Mouse (Mus musculus): ENCODE measurements around the gene Fbxo41. TPM values are rescaled to one million over a fixed set of nuclear protein-coding genes. Genes with fewer than 3 reads are reported as not detected.
A peak's percentile ranks its signal among the peaks of the same experiment; 100 is the strongest.

Fbxo41 gene
- not detected for total RNA-seq (2021)
- long read RNA-seq, experiment 1: 0 reads
- long read RNA-seq, experiment 2: 0 reads

DNA sequence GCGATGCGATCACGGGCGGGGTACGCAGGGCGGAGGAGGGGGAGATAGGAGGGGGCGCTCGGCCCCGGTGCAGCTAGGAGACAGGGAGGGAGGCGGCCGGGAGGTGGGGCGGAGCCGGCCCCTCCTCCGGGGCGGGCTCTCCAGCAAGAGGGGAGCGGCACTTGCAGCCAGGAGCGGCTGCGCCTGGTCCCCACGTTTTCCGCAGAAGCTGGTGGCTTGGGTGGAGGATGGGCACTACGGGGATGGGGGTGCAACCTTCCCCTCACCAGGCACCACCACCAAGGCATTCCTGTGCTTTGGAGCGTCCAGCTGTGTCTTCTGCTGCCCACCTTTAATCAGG, at the start of gene Fbxo41:
Fbxo41 (minus strand) TSS at position 84 of the 340 bp plus-strand sequence.
- no peak for DNase-seq (ENCODE audit: low spot score)

DNA sequence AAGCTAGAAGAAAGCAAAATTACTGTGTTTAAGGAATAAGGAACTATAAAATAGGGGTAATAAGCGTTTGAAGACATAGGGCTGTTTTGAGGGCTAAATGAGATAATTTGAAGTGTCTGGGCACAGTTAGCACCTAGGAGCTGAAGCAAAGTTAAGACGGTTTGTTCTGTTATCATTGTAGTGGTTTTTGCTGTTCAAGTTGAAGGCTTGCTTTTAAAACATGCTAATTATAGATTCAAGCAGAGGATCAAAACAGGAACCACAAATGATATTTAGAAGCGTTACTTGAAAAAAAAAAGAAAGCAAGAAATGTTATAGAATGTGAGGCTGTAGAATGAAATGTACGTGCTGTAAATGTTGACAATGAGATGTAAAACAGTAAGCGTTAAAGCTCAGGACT, 44.8 kb upstream of the Fbxo41 start:
- no peak for DNase-seq (ENCODE audit: low spot score)

DNA sequence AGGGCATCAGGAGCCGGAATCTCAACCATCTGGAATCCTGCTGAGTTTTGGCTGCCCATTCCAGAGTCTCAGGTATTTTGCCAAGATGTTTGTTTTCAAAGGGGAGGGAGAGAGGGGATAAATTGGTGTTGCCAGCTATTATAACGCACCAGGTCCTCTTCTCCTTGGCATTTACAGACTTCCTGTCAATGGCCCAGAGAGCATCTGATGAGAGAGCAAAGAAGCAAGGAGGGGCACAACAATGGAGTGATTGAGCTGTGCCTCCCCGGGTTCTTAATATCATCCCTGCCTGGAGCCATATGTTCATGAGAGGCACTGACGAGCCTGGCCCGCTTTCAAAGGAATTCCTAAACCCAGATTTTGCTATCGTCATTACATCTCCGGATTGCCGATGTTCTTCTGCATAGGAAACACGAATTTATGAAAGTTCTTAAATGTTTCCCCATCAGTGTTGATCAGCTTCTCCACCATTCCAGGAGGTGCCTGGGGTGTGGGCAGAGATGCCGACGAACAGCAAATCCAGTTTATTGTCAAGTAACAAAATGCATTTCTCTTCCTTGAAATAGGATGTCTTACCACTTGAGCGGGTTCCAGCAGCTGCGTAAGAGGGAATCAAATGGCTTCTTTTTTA, 41.6 kb upstream of the Fbxo41 start:
- DNase-seq (ENCODE audit: low spot score): no peak

DNA sequence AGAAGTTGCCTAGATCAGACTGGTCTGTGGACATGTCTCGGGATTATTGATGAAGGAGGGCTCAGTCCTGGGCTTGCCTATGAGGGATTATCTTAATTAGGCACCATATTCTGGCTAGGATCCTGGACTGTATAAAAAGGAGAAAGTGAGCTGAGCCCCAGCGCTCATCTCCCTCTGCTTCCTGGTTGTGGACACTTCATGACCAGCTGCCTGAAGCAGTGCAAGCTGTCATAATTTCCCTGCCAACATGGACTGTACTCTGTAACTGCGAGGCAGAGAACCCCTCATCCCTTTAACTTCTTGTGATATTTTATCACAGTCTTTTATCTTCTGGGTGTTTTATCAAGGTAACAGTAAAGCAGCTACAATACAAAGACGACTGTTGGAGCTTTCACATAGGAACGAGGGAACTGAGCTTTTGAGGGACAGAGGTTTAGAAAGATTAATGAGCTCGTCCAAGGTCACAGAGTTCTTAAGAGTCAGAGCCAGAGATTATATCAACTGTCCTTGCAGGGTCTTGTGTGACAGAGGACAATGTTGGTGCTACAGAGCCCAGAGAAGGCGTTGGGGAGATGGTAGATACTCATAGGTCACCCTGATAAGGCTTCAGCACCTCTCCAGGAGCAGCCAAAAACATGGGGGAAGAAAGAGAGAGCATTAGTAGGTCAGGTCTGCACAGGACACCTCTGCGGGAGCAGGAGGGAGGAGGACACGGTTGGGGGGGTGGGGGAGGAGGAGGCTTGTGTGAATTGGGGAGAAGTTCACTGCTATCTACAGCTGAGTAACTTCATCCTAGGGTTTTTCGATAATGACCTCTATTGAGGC, 40.8 kb upstream of the Fbxo41 start:
- no peak for DNase-seq (ENCODE audit: low spot score)

DNA sequence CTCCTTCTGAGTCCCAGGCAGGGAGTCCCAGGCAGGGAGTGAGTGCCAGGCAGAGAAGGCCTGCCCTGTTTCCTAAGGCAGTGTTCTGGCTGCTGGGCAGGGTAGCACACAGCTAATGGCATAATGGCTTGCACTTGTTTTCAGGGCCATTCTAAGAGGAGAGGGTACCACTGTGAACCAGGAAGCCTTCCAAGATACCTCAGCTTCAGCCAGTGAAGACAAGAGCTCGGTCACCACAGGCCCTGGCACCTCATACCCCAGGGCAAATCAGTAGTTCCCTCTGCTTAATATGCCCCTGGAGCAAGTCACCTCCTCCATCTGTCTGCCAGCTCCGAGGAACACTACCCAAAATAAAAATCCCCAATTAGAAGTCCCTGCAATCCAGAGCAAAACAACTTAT, 20.0 kb upstream of the Fbxo41 start:
- DNase-seq (ENCODE audit: low spot score): no peak

DNA sequence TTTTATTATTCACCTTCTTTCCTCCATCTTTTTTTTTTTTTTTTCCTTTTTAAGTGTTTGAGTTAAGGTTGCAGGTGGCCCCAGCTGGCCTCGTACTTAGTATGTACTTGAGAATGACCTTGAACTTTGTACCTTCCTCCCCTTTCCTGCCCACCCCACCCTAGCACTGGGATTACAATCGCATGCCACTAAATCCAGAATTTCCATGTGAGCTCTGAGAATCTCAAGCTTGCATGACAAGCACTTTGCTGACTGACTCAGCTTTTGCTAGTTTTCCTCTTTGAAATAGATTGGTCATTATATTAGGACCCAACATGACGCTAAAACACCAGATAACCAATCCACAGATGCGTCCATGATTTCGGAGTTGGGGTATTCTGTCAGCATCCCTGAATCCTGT, 19.2 kb upstream of the Fbxo41 start:
- DNase-seq (ENCODE audit: low spot score): no peak

DNA sequence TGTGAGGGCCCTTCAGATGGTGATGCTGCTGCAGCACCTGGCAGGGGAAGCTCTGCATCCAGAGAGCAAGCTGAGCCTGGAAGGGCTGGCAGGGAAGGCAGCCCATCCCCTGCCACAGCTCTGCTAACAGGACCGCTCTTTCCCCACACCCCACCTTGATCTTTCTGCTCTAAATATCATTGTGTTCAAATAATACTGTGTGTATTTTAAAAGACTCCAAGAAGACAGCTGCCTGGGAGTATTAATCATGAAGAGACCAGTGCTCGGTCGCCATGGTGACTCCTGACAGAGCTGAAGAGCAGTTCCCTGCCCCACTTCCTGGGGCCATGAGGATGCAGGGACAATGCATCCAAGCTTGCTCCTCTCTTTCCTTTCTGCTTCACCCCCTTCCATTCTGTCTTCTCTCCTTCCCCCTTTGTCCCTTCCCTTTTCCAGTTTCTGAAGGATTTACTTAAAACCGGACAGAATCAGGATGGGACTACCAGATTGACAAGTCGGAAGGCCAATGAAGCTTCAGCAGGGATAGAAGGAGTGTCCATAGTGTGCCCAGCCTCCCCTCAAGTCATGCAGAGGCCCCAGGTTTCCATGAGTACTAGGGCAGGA, 15.4 kb upstream of the Fbxo41 start:
- no peak for DNase-seq (ENCODE audit: low spot score)

DNA sequence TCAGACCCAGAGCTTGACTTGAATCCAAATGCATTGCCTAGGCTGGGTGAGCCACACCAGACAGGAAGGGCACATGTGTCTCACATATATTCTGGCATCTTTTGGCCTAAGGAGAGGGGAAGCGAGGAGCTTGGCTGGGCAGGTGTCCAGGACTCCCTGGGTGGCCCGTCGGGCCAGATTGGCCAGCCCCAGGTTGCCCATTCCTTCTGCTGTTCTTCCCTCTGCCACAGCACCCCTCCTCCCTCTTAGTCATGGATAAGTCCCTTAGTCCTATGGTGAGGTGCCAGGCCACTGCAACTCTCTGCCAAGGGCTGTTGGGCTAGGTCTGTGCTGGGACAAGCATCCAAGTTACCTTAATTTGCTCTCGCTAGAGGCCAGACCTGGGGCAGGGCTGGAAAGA, 13.1 kb upstream of the Fbxo41 start:
- no peak for DNase-seq (ENCODE audit: low spot score)

DNA sequence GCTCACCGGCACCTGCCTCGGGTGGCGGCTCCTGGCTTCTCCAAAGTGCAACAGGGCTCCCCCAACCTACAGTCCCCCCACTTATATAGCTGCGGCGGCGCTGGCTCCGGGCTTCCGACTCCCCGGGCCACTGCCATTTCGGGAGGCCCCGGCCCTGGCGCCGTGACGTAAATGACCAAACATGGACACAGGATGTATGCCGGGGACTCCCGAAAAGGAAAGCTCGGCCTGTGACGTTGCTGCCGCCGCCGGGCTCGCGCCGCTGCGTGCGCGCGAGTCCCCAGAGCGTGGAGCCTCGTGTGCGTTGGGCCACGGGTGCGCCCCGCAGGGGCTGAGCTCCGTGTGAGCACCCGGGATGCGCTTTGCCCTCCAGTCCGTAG, 10.7 kb upstream of the Fbxo41 start, which contains the start of gene Egr4:
Egr4 (minus strand) TSS at position 59 of the 380 bp plus-strand sequence.
- DNase-seq (ENCODE audit: low spot score): no peak

DNA sequence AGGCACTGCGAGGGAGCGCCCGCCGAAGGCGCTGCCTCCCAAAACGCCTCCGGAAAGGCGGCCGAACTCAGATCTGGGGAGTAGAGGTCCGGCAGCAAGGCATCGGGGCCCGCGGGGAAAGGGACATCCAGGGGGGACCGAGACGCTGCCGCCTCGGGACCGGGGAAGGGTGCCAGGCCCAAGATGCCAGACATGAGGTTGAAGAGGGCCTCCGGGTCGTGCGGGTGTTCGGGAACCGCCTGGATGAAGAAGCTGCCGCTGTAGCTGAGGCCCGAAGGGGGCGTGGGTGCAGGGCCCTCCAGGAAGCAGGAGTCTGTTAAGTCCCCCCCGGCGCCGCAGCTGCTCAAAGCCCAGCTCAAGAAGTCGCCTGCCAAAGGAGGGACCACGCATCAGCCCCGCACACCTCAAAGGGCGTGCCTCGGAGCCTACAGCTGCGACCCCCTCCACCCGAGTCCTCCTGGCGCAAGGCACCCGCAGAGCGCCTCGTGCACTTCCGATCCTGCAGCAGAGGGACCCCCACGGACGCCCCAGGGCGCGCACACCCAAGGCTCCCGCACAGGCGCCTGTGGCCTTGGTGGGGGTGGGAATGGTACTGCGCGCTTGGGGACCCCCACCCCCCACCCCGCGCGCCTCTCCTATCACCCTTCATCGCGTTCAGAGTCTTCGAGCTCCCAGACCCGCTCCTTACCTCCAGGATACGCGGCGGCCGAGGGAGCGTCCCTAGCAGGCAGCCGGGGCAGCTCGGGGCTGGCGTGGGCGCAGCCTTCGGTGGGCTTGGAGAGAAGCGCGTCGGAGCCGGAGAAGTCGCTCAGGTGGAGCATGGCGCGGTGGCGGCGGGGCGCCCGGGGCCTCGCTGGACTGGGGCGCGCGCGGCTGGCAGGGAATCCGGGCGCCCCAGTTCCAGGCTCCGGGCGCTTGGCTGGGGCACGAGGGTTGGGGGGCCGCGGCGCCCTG, 10.1 kb upstream of the Fbxo41 start:
- DNase-seq (ENCODE audit: low spot score): no peak

DNA sequence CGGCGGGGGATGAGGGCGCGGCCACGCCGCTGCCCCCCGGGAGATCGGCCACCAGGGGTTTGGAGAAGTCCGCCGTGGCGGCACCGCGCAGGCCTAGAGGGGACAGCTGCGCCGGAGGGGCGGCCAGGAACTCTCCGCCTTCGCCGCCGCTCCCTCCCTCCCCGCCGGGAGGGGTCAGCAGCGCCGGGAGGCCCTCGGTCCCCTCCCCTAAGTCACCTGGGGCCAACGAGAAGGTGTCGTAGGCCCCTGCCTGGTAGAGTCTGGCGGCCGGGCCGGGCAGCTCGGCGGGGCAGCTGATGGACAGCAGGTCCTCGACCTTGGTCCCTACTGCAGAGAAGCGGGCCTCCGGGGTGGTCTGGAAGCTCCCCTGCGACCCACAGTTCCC, 9.3 kb upstream of the Fbxo41 start:
- DNase-seq (ENCODE audit: low spot score): no peak

DNA sequence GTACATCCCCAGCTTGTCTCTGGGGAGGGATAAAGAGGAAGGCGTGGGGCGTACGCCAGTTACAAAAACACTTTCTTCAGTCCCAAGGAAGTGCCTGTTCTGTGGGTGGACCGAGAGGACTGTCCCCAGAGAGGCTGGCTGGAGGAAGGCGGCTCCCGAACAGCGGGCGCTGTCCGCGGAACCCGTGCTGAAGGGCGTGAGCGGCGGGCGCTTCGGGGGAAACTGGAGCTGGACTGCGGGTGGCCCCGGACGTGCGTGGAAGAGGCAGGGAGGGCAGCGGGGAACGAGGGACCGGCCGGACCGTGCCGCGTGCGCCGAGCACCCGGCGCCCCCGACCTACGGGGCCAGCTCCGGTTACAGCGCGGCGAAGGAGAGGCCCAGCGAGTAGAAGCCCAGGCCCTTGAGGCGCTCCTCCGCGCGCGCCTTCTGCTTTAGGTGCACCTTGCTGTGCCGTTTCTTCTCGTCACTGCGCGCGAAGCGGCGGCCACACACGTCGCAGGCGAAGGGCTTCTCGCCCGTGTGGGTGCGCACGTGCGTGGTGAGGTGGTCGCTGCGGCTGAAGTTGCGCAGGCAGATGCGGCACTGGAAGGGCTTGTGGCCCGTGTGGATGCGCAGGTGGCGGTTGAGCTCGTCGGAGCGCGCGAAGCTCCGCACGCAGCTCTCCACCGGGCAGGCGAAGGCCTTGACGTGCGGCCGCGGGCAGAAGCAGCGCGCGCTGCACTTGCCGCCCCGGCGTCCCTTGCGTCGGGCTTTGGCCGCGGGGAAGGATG, 8.7 kb upstream of the Fbxo41 start:
- peak; percentile 21 for DNase-seq (ENCODE audit: low spot score)

DNA sequence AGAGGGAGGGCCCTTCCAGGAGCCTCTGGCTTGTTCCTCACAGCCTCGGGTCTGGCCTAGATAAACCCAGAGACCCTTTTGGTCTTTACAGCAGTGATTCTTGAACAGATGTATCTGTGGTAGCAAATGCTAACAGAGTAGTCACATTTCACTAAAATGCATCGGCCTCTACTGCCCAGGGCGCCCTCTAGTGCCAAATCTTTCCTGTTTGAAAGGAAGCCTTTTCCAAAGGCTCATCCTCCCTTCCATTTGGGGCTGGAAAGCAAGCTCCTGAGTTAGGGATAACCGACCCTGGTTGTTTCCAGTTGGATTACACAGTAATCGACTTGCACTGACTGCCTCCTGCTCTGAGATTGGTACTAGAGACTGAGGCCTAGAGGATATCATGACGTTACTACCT, 7.7 kb upstream of the Fbxo41 start:
- no peak for DNase-seq (ENCODE audit: low spot score)

DNA sequence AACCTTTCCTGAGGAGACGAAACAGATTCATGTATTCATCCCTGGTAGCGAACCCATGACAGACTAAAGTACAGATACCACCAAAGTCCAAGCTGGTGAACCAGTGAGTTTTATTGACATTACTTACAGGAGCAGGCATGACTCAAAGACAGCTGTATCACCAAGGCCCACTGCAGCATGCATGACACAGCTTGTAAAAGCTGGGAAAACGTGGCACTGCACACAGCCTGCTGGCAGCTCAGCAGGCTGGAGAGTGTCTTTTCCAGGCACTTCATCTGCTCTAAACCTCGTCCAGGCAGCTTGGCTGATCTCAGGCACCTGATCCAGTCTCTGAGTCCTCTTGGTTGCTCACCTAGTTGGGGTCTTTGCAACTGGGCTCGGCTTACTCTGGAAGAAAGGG, 5.8 kb upstream of the Fbxo41 start:
- no peak for DNase-seq (ENCODE audit: low spot score)

DNA sequence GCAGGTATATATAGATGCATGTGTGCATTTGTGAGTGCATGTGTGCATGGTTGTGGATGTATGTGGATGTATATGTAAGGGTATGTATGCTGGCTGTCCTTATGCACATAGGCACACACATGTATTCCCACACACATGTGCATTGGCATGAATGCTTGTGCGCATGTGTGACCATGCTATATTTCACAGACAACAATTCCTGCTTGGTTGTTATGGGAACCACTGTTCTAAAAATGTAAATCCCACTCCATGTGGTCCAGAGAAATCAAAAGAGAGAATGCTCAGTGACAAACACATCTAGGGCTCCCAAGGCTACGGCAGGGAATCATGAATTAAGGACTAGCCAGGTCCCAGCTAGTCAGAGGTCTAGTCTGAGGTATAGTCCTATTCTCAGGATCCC, 2.1 kb upstream of the Fbxo41 start:
- no peak for DNase-seq (ENCODE audit: low spot score)

DNA sequence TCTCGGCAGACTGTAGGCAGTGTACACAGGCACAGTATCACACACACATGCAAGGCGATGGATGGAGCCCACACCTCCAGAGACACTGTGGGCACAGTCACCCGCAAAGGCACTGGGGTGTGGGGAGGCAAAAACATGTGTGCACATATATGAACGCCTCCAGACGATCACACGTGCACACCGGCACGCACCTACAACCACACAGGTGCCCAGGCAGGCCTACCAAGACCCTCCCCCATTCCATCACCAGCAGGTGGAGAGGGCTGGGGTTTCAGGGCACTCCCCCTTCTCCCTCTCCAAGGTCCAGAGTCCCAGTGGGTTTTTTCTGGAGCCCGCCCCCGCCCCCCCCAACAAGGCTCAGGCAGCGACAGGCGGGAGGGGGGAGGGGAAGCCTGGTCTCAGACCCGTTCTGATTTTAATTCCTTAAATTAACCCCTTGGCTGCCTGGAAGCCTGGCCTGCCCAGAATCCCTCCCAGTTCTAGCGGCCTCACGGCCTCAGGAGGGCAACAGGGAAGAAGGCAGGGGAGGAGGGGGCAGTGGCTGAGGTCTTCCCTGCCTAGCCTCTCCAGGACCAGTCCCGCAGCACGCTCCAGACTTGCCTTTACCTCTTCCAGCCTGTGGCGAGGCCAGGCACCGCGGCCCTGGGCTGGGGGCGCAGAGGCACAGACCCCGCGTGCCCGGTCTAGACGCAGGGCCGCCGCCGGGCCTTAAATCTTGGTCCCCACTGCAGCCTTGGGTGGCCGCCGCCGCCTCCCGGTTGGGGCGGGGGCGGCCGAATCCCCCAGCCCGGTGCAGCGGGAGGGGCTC, 487 bp downstream of the Fbxo41 start:
- DNase-seq (ENCODE audit: low spot score): no peak

DNA sequence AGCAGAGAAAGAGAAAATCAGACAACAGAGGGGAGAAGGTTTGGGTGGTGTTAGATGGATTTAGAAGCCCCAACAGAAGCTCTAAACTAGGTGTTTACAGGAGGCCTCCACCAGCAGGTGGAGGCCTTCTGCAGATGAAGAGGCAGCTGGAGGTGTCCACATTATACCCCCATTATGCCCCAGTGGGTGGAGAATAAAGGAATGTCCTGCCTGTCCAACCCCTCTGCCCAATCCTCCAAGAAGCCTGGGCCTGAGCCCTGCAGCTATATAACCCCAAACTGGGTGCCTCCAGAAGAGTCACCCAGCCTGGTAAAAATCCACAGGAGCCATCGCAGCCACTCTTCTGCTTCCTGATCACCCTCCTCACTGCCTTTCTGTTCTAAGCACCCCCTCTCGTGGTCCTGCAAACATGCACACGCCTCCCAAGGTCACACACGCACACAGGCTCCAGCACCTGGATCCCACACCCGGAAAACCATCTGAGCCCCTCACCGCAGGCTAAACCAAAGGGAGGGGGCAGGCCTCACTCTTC, 1.2 kb downstream of the Fbxo41 start:
- DNase-seq (ENCODE audit: low spot score): no peak

DNA sequence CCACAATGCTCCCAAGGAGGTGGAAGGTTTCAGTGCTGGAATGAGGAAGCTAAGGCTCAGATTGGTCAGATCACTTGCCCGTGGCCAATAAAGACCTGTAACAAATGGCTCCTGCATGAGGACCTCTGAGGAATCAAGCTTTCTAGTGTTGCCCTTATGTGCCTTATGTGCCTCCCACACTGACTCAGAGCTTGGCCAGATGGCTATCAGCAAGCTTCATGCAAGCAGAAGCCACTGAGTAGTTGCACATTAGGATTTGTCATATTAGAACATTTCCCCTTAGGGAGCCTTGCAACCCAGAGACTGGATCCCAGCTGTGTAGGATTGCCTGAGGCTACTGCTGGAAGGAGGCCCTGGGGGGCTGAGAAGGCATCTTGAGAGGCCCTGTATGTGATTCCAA, 2.4 kb downstream of the Fbxo41 start:
- DNase-seq (ENCODE audit: low spot score): no peak

DNA sequence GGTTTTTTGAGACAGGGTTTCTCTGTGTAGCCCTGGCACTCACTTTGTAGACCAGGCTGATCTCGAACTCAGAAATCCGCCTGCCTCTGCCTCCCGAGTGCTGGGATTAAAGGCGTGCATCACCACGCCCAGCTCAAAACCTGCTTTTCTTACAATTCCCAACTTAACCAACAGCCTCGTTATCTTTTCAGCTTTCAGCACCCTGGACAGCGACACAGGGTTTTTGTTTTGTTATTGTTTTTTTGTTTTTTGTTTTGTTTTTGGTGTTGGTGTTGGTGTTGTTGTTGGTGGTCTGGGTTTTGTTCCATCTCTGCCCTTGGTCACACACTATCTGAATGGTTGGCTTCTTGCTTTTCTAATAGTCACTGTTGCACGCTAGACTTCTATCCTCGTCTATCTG, 4.6 kb downstream of the Fbxo41 start:
- DNase-seq (ENCODE audit: low spot score): no peak

DNA sequence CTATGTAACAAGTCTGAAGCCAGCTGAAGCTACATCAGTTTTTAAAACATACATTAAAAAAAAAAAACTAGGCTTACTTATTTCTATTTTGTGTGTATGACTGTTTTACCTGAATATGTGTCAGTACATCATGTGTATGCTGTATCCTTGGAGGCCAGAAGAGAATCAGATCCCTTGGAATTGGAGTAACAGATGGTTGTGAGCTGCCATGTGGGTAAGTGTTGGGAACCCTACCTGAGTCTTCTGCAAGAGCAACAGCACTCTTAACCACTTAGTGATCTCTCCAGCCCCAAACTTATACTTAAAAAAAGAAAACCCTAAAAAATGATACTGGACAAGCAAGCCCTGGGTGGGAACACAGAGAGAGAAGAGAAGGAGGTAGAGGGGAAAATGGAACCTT, 5.8 kb downstream of the Fbxo41 start:
- DNase-seq (ENCODE audit: low spot score): no peak

Data from gastrocnemius, adult 18-20 months (tissue).